ENCODE assay signal across 10 mouse cellular contexts in the genomic region with DNA sequence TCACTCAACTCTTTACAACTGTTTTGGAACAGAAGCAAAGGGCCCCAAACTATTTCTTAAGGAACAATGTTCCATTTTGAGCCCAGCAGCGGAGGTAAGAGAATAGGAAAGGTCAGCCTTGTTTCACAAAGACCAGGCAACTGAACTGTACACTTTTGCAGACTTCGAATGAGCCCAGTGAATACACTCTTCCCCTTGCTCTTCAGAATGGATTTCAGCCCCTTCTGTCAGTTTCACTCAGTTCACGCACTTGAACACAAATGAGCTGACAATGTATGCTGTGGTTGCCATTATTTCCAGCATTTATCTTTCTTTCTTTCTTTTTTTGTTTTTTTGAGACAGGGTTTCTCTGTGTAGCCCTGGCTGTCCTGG. TPM values are rescaled to one million over a fixed set of nuclear protein-coding genes. Genes with fewer than 3 reads are reported as not detected.
DNase-seq lines count a peak whose midpoint lies in the region; ATAC-seq and TF ChIP-seq lines count a peak whose summit lies in the region.
"Had no signal": no experiment of that assay in that cellular context is flagged by ENCODE, and none has a peak within 500 bp of the region (broad histone marks: within the 10 kb centered on the region; RNA-seq: fewer than 3 reads in every experiment).

No protein-coding gene starts in this region.

- no peak for ATAC-seq in liver, postnatal 0 days
- ATAC-seq in hindbrain, embryonic 13.5 days (ENCODE audit: low FRiP score) = no peak

- peak overlapping the region; percentile 76 for H3K27ac ChIP-seq in heart, embryonic 10.5 days
- H3K27ac ChIP-seq in liver, adult 2 months (replicated peaks; ENCODE audit: insufficient read depth, low read depth, low read length) = no peak overlapping the region
- H3K27ac ChIP-seq in liver, postnatal 0 days (ENCODE audit: low read depth) = no peak overlapping the region
- no peak overlapping the region for H3K27ac ChIP-seq in hindbrain, embryonic 13.5 days
- H3K27ac ChIP-seq: intestine, embryonic 15.5 days; liver, embryonic 15.5 days had no signal

- intact Hi-C loops in heart, postnatal 14 days (cut with DNase I) = loop anchor here (1.0 to 10.0 kb wide), 6 partner anchors 113 to 638 kb away; a partner anchor contains a TSS

- H3ac ChIP-seq in myocyte (ENCODE audit: control insufficient read depth, insufficient read length) = no peak overlapping the region

- H3K27me3 ChIP-seq in heart, embryonic 10.5 days (ENCODE audit: insufficient read depth, poor library complexity, severe bottlenecking) = no peaks in the 10 kb centered on the region
- no peaks in the 10 kb centered on the region for H3K27me3 ChIP-seq in liver, adult 2 months (ENCODE audit: control insufficient read depth, insufficient read depth, low read length)
- H3K27me3 ChIP-seq in liver, postnatal 0 days (ENCODE audit: insufficient read depth, low read length) = no peaks in the 10 kb centered on the region
- no peaks in the 10 kb centered on the region for H3K27me3 ChIP-seq in hindbrain, embryonic 13.5 days
- no peaks in the 10 kb centered on the region for H3K27me3 ChIP-seq in myocyte (ENCODE audit: control insufficient read depth, insufficient read depth, insufficient read length)
- H3K27me3 ChIP-seq: intestine, embryonic 15.5 days; liver, embryonic 15.5 days had no signal

- H3K79me2 ChIP-seq in liver, adult 2 months (ENCODE audit: control insufficient read depth, insufficient read depth, low read length) = no peaks in the 10 kb centered on the region
- H3K79me2 ChIP-seq in myocyte (ENCODE audit: control insufficient read depth, insufficient read depth) = no peaks in the 10 kb centered on the region

- H3K9me3 ChIP-seq in heart, embryonic 10.5 days = no peaks in the 10 kb centered on the region
- H3K9me3 ChIP-seq in liver, postnatal 0 days (ENCODE audit: low read length) = no peaks in the 10 kb centered on the region
- no peaks in the 10 kb centered on the region for H3K9me3 ChIP-seq in hindbrain, embryonic 13.5 days
- H3K9me3 ChIP-seq: intestine, embryonic 15.5 days; liver, embryonic 15.5 days had no signal

- no peaks in the 10 kb centered on the region for H3K36me3 ChIP-seq in heart, embryonic 10.5 days
- no peaks in the 10 kb centered on the region for H3K36me3 ChIP-seq in liver, adult 2 months (ENCODE audit: control insufficient read depth, insufficient read depth, low read length)
- H3K36me3 ChIP-seq in liver, postnatal 0 days (replicated peaks; ENCODE audit: insufficient read depth, low read length) = no peaks in the 10 kb centered on the region
- H3K36me3 ChIP-seq in hindbrain, embryonic 13.5 days = no peaks in the 10 kb centered on the region
- no peaks in the 10 kb centered on the region for H3K36me3 ChIP-seq in myocyte (ENCODE audit: control insufficient read depth, insufficient read depth)
- H3K36me3 ChIP-seq: intestine, embryonic 15.5 days; liver, embryonic 15.5 days had no signal

- H3K4me1 ChIP-seq in heart, embryonic 10.5 days = peaks cover 21% of the 10 kb centered on the region
- H3K4me1 ChIP-seq in liver, adult 2 months (ENCODE audit: control insufficient read depth, insufficient read depth, low read length) = peaks cover 12% of the 10 kb centered on the region
- H3K4me1 ChIP-seq in liver, postnatal 0 days (ENCODE audit: insufficient read depth) = 0 out of 2 replicates have a peak, but pooled peaks cover 6% of the 10 kb centered on the region
- H3K4me1 ChIP-seq in hindbrain, embryonic 13.5 days (replicated peaks) = peaks cover 8% of the 10 kb centered on the region; the same call in 1 of the 2 replicates
- H3K4me1 ChIP-seq: intestine, embryonic 15.5 days had no signal

- WGBS in heart, embryonic 10.5 days = 82% methylated on average over 3 of the region's 3 CpGs
- 85% methylated on average over 3 of the region's 3 CpGs for WGBS in liver, adult 2 months
- whole genome bisulfite sequencing in liver, postnatal 0 days (ENCODE audit: insufficient replicate concordance) = 64% methylated on average over 3 of the region's 3 CpGs
- 41% methylated on average over 3 of the region's 3 CpGs for WGBS in hindbrain, embryonic 13.5 days

- TF ChIP-seq EP300 in liver, postnatal 0 days (IDR thresholded peaks at IDR 0.05; ENCODE audit: low read depth) = no peak

- no peak for DNase-seq in heart, embryonic 10.5 days (ENCODE audit: low spot score)
- DNase-seq in heart, postnatal 14 days = no peak
- no peak for DNase-seq in liver, adult 2 months (ENCODE audit: extremely low read depth, low read depth, low spot score)
- no peak for DNase-seq in liver, postnatal 0 days
- DNase-seq in natural killer cell, adult 2 months (ENCODE audit: low spot score in 2 of 2) = no peak
- no peak for DNase-seq in right cerebral cortex, adult 2 months (ENCODE audit: low spot score in 2 of 2)

- no peak for TF ChIP-seq CTCF in liver, adult 2 months (IDR thresholded peaks at IDR 0.05; ENCODE audit: low read depth, low read length)
- no peak for TF ChIP-seq CTCF in liver, postnatal 0 days (IDR thresholded peaks at IDR 0.05; ENCODE audit: low read depth)

- H3K4me3 ChIP-seq in heart, embryonic 10.5 days = no peak overlapping the region
- no peak overlapping the region for H3K4me3 ChIP-seq in liver, adult 2 months (ENCODE audit: insufficient read depth, low read depth, low read length)
- no peak overlapping the region for H3K4me3 ChIP-seq in liver, postnatal 0 days (ENCODE audit: low read depth, low read length)
- H3K4me3 ChIP-seq in hindbrain, embryonic 13.5 days = no peak overlapping the region
- H3K4me3 ChIP-seq in myocyte = no peak overlapping the region
- H3K4me3 ChIP-seq: intestine, embryonic 15.5 days; liver, embryonic 15.5 days had no signal

- TF ChIP-seq POLR2A in liver, adult 2 months (IDR thresholded peaks at IDR 0.05; ENCODE audit: extremely low read depth, insufficient read depth, low read length) = no peak
- TF ChIP-seq POLR2A in myocyte (IDR thresholded peaks at IDR 0.05; ENCODE audit: insufficient read length, low read depth) = no peak

- peak overlapping the region; percentile 42; the same call in 1 of the 2 replicates for H3K9ac ChIP-seq in liver, adult 2 months (ENCODE audit: low read depth, low read length)
- no peak overlapping the region for H3K9ac ChIP-seq in liver, postnatal 0 days (replicated peaks)
- no peak overlapping the region for H3K9ac ChIP-seq in hindbrain, embryonic 13.5 days
- H3K9ac ChIP-seq: intestine, embryonic 15.5 days; liver, embryonic 15.5 days had no signal

- H3K4me2 ChIP-seq in liver, postnatal 0 days (ENCODE audit: low read depth, low read length) = no peak overlapping the region
- peak overlapping the region; percentile 29; the same call in 1 of the 2 replicates for H3K4me2 ChIP-seq in hindbrain, embryonic 13.5 days
- peak overlapping the region; percentile 57 for H3K4me2 ChIP-seq in myocyte (ENCODE audit: low read depth)
- H3K4me2 ChIP-seq: intestine, embryonic 15.5 days; liver, embryonic 15.5 days had no signal

TF ChIP-seq in myocyte, 11 proteins besides CTCF, POLR2A, EP300 and RAD21:
- TF ChIP-seq USF1 (IDR thresholded peaks at IDR 0.05; ENCODE audit: low read depth) (no peak), MAX (IDR thresholded peaks at IDR 0.05; ENCODE audit: low read depth) (no peak), MYOG (IDR thresholded peaks at IDR 0.05; ENCODE audit: control insufficient read depth in 1 of 3, insufficient read depth in 1 of 3, insufficient read length in 2 of 3, low read depth in 2 of 3) (no peak), TCF3 (IDR thresholded peaks at IDR 0.05; ENCODE audit: insufficient read length, low read depth) (no peak), MYOD1 (IDR thresholded peaks at IDR 0.05; ENCODE audit: control insufficient read depth in 1 of 3, insufficient read length in 2 of 3, low read depth in 2 of 3) (no peak), REST (IDR thresholded peaks at IDR 0.05; ENCODE audit: insufficient read depth, insufficient read length) (no peak), CEBPB (IDR thresholded peaks at IDR 0.05; ENCODE audit: insufficient read depth, poor library complexity, severe bottlenecking) (no peak), TCF12 (IDR thresholded peaks at IDR 0.05; ENCODE audit: insufficient read depth, poor library complexity, severe bottlenecking) (no peak), POLR2AphosphoS2 (IDR thresholded peaks at IDR 0.05; ENCODE audit: insufficient read length, low read depth) (no peak), E2F4 (IDR thresholded peaks at IDR 0.05; ENCODE audit: insufficient read depth) (no peak), SRF (IDR thresholded peaks at IDR 0.05; ENCODE audit: control insufficient read depth, insufficient read length, low read depth) (no peak)

RNA-seq across cellular contexts. Expression of a gene that starts 34.0 kb away (rescaled TPM):
- 5.2 and 6.2 TPM in 2 replicates for polyA plus RNA-seq in heart, embryonic 10.5 days (2016; fragmentation: Nextera tagmentation; extraction: Ambion mirVana)
- 1 to 10 TPM; 3.6 to 4.0 TPM for total RNA-seq in heart, postnatal 14 days (2021)
- total RNA-seq in liver, adult 2 months (2014; rRNA removed) = 3.6 and 4.1 TPM in 2 replicates
- polyA plus RNA-seq in liver, adult 2 months (2012; rRNA removed) = 1.3 and 1.5 TPM in 2 replicates
- 1.7 and 2.1 TPM in 2 replicates for polyA plus RNA-seq in liver, postnatal 0 days (2015; fragmentation: Nextera tagmentation; extraction: Ambion mirVana)
- 6.4 and 7.4 TPM in 2 replicates for polyA plus RNA-seq in hindbrain, embryonic 13.5 days (2015; fragmentation: Nextera tagmentation; extraction: Ambion mirVana)
- 1.7 TPM for polyA plus RNA-seq in myocyte (2012; fragmentation: generic; extraction: Trizol)
